Mouse (Mus musculus) limb, embryonic 15.5 days (tissue): Measurements from ENCODE around the gene Srgap1. TPM values are rescaled to one million over a fixed set of nuclear protein-coding genes. Genes with fewer than 3 reads are reported as not detected.
A peak's percentile ranks its signal among the peaks of the same experiment; 100 is the strongest.

Experiments used
- ATAC-seq: fragments of 200-750 bp; cut with Nextera tagmentation; 2 replicates; pipeline ENCODE4 v1.8.0; 2017; ENCODE audit warnings: low read depth, moderate TSS enrichment; ENCODE audit not compliant: insufficient number of reproducible peaks, low FRiP score, low TSS enrichment
- H3K27ac ChIP-seq: fragments of 300-500 bp; sonication (generic); 2 replicates; pipeline ENCODE4 v1.5.1; 2015; ENCODE audit warnings: moderate library complexity, mild to moderate bottlenecking, inconsistent platforms
- H3K27me3 ChIP-seq: fragments of 300-500 bp; sonication (generic); 2 replicates; pipeline ENCODE4 v1.6.1; 2015; ENCODE audit warnings: inconsistent platforms
- H3K36me3 ChIP-seq: fragments of 300-500 bp; sonication (generic); 2 replicates; pipeline ENCODE4 v1.6.1; 2015; ENCODE audit warnings: inconsistent platforms
- H3K4me1 ChIP-seq: fragments of 300-500 bp; sonication (generic); 2 replicates; pipeline ENCODE4 v1.6.1; 2015; ENCODE audit warnings: inconsistent platforms
- H3K4me2 ChIP-seq: fragments of 300-500 bp; sonication (generic); 2 replicates; pipeline ENCODE4 v1.6.1; 2015; ENCODE audit warnings: mild to moderate bottlenecking, inconsistent platforms
- H3K4me3 ChIP-seq: fragments of 300-500 bp; sonication (generic); 2 replicates; pipeline ENCODE4 v1.5.1; 2015; ENCODE audit warnings: mild to moderate bottlenecking, inconsistent platforms
- H3K9ac ChIP-seq: fragments of 300-500 bp; sonication (generic); 2 replicates; pipeline ENCODE4 v1.6.1; 2015; ENCODE audit warnings: inconsistent platforms
- H3K9me3 ChIP-seq: fragments of 300-500 bp; sonication (generic); 2 replicates; pipeline ENCODE4 v1.6.1; 2016; ENCODE audit warnings: inconsistent platforms
- WGBS: fragments of 180-500 bp; shearing (Covaris S2); methylation state at CpG from one replicate; pipeline ENCODE4 v1.1.7; 2015; 5-methylcytosine and 5-hydroxymethylcytosine counted together
- polyA plus RNA-seq: library from polyadenylated mRNA; unstranded; fragments of >200 nt; fragmentation: Nextera tagmentation; extraction: Ambion mirVana; gene quantifications from 2 replicates; pipeline ENCODE4 v1.2.1, GENCODE M21; 2015

The Srgap1 gene
- polyA plus RNA-seq, 1 experiment from 2014 or later: 9.5 TPM

GRCm38 (mm10) chr10:121986997-121987396 is 60.1 kb downstream of the Srgap1 start:
- 78% methylated on average over 4 of the region's 4 CpGs for WGBS
- Histone ChIP-seq H3K4me3 (no peak overlapping the region), H3K27me3 (no peaks in the 10 kb centered on the region), H3K4me1 (peaks cover 5% of the 10 kb centered on the region; the same call in 1 of the 2 replicates), H3K4me2 (no peak overlapping the region), H3K27ac (no peak overlapping the region), H3K9ac (no peak overlapping the region), H3K36me3 (no peaks in the 10 kb centered on the region), H3K9me3 (no peaks in the 10 kb centered on the region)
- ATAC-seq: no peak

GRCm38 (mm10) chr10:121984887-121985286 is 62.2 kb downstream of the Srgap1 start:
- peaks cover 5% of the 10 kb centered on the region; the same call in 1 of the 2 replicates for H3K4me1 ChIP-seq
- ATAC-seq: no peak
- H3K4me2 ChIP-seq: no peak overlapping the region
- H3K36me3 ChIP-seq: no peaks in the 10 kb centered on the region
- H3K27ac ChIP-seq: no peak overlapping the region
- no peak overlapping the region for H3K9ac ChIP-seq
- no peaks in the 10 kb centered on the region for H3K9me3 ChIP-seq
- no peak overlapping the region for H3K4me3 ChIP-seq
- H3K27me3 ChIP-seq: no peaks in the 10 kb centered on the region
- 89% methylated on average over 10 of the region's 10 CpGs for WGBS

- no peaks in the 10 kb centered on the region for H3K9me3 ChIP-seq
- H3K4me1 ChIP-seq: peaks cover 5% of the 10 kb centered on the region; the same call in 1 of the 2 replicates
- H3K4me3 ChIP-seq: no peak overlapping the region
- no peak for ATAC-seq
- H3K27ac ChIP-seq: no peak overlapping the region
- H3K9ac ChIP-seq: no peak overlapping the region
- H3K27me3 ChIP-seq: no peaks in the 10 kb centered on the region
- H3K4me2 ChIP-seq: no peak overlapping the region
- H3K36me3 ChIP-seq: no peaks in the 10 kb centered on the region
- 58% methylated on average over 10 of the region's 10 CpGs for WGBS
These were observed 63.0 kb downstream of the Srgap1 start for GRCm38 (mm10) chr10:121983993-121984610.

- no peak overlapping the region for H3K27ac ChIP-seq
- no peak for ATAC-seq
- H3K4me2 ChIP-seq: no peak overlapping the region
- no peaks in the 10 kb centered on the region for H3K9me3 ChIP-seq
- H3K4me1 ChIP-seq: peaks cover 26% of the 10 kb centered on the region
- H3K9ac ChIP-seq: no peak overlapping the region
- H3K4me3 ChIP-seq: no peak overlapping the region
- no peaks in the 10 kb centered on the region for H3K36me3 ChIP-seq
- H3K27me3 ChIP-seq: no peaks in the 10 kb centered on the region
- WGBS: 69% methylated on average over 6 of the region's 6 CpGs
These were observed 71.8 kb downstream of the Srgap1 start for GRCm38 (mm10) chr10:121975330-121975729.

- H3K4me1 ChIP-seq: peaks cover 26% of the 10 kb centered on the region
- no peak overlapping the region for H3K4me3 ChIP-seq
- H3K27me3 ChIP-seq: no peaks in the 10 kb centered on the region
- H3K9me3 ChIP-seq: no peaks in the 10 kb centered on the region
- H3K27ac ChIP-seq: no peak overlapping the region
- H3K9ac ChIP-seq: no peak overlapping the region
- H3K4me2 ChIP-seq: no peak overlapping the region
- ATAC-seq: no peak
- no peaks in the 10 kb centered on the region for H3K36me3 ChIP-seq
- 39% methylated on average over 4 of the region's 4 CpGs for WGBS
These were observed 72.5 kb downstream of the Srgap1 start for GRCm38 (mm10) chr10:121974591-121974990.

- H3K9me3 ChIP-seq: no peaks in the 10 kb centered on the region
- H3K4me2 ChIP-seq: no peak overlapping the region
- H3K27me3 ChIP-seq: no peaks in the 10 kb centered on the region
- H3K36me3 ChIP-seq: no peaks in the 10 kb centered on the region
- ATAC-seq: no peak
- H3K4me1 ChIP-seq: peaks cover 26% of the 10 kb centered on the region
- 63% methylated on average over 7 of the region's 7 CpGs for WGBS
- no peak overlapping the region for H3K27ac ChIP-seq
- H3K9ac ChIP-seq: no peak overlapping the region
- no peak overlapping the region for H3K4me3 ChIP-seq
These were observed 73.8 kb downstream of the Srgap1 start for GRCm38 (mm10) chr10:121973281-121973680.

GRCm38 (mm10) chr10:121972249-121972892 is 74.7 kb downstream of the Srgap1 start:
- Histone ChIP-seq H3K27ac (no peak overlapping the region), H3K4me1 (peaks cover 31% of the 10 kb centered on the region)
- WGBS: 73% methylated on average over 10 of the region's 10 CpGs

GRCm38 (mm10) chr10:121971658-121972057 is 75.5 kb downstream of the Srgap1 start:
- H3K9ac ChIP-seq: no peak overlapping the region
- 73% methylated on average over 8 of the region's 8 CpGs for WGBS
- H3K27ac ChIP-seq: no peak overlapping the region
- H3K27me3 ChIP-seq: no peaks in the 10 kb centered on the region
- no peak for ATAC-seq
- H3K4me2 ChIP-seq: no peak overlapping the region
- peaks cover 29% of the 10 kb centered on the region for H3K4me1 ChIP-seq
- H3K36me3 ChIP-seq: no peaks in the 10 kb centered on the region
- no peak overlapping the region for H3K4me3 ChIP-seq
- no peaks in the 10 kb centered on the region for H3K9me3 ChIP-seq

More at GRCm38 (mm10) chr10:121972249-121972892, 74.7 kb downstream of the Srgap1 start:
- no peaks in the 10 kb centered on the region for H3K9me3 ChIP-seq
- ATAC-seq: no peak
- H3K4me3 ChIP-seq: no peak overlapping the region
- no peaks in the 10 kb centered on the region for H3K36me3 ChIP-seq
- no peak overlapping the region for H3K9ac ChIP-seq
- H3K27me3 ChIP-seq: no peaks in the 10 kb centered on the region
- H3K4me2 ChIP-seq: no peak overlapping the region

- H3K36me3 ChIP-seq: no peaks in the 10 kb centered on the region
- no peak overlapping the region for H3K9ac ChIP-seq
- no peaks in the 10 kb centered on the region for H3K9me3 ChIP-seq
- peaks cover 27% of the 10 kb centered on the region for H3K4me1 ChIP-seq
- no peaks in the 10 kb centered on the region for H3K27me3 ChIP-seq
- H3K27ac ChIP-seq: no peak overlapping the region
- H3K4me2 ChIP-seq: no peak overlapping the region
- no peak overlapping the region for H3K4me3 ChIP-seq
- 84% methylated on average over 6 of the region's 6 CpGs for WGBS
- no peak for ATAC-seq
These were observed 76.2 kb downstream of the Srgap1 start for GRCm38 (mm10) chr10:121970912-121971311.

- no peak overlapping the region for H3K4me3 ChIP-seq
- H3K27ac ChIP-seq: no peak overlapping the region
- H3K4me2 ChIP-seq: no peak overlapping the region
- no peak for ATAC-seq
- H3K36me3 ChIP-seq: no peaks in the 10 kb centered on the region
- H3K9me3 ChIP-seq: no peaks in the 10 kb centered on the region
- 71% methylated on average over 10 of the region's 10 CpGs for WGBS
- H3K9ac ChIP-seq: no peak overlapping the region
- peaks cover 15% of the 10 kb centered on the region; the same call in 1 of the 2 replicates for H3K4me1 ChIP-seq
- no peaks in the 10 kb centered on the region for H3K27me3 ChIP-seq
These were observed 83.0 kb downstream of the Srgap1 start for GRCm38 (mm10) chr10:121964114-121964513.

GRCm38 (mm10) chr10:121962053-121962452 is 85.1 kb downstream of the Srgap1 start:
- H3K9ac ChIP-seq: no peak overlapping the region
- H3K27ac ChIP-seq: no peak overlapping the region
- H3K4me2 ChIP-seq: no peak overlapping the region
- H3K27me3 ChIP-seq: no peaks in the 10 kb centered on the region
- no peaks in the 10 kb centered on the region for H3K36me3 ChIP-seq
- 0 out of 2 replicates have a peak, but pooled peaks cover 10% of the 10 kb centered on the region for H3K4me1 ChIP-seq
- ATAC-seq: no peak
- no peak overlapping the region for H3K4me3 ChIP-seq
- WGBS: 44% methylated on average over 4 of the region's 4 CpGs
- H3K9me3 ChIP-seq: no peaks in the 10 kb centered on the region

- Histone ChIP-seq H3K27ac (0 out of 2 replicates have a peak overlapping the region, but pooled peaks have one; percentile 43), H3K36me3 (no peaks in the 10 kb centered on the region), H3K4me2 (no peak overlapping the region), H3K9ac (no peak overlapping the region), H3K9me3 (no peaks in the 10 kb centered on the region), H3K4me3 (no peak overlapping the region), H3K4me1 (peaks cover 15% of the 10 kb centered on the region; the same call in 1 of the 2 replicates), H3K27me3 (no peaks in the 10 kb centered on the region)
- WGBS: 36% methylated on average over 11 of the region's 11 CpGs
- no peak for ATAC-seq
These were observed 85.8 kb downstream of the Srgap1 start for GRCm38 (mm10) chr10:121961121-121961893.
